Mouse (Mus musculus) spleen, postnatal 10 days (tissue): Measurements from ENCODE around the gene Kctd20.

Source experiments
- DNase-seq, 2 experiments: peaks; one replicate each; pipeline ENCODE4 v3.0.0; 2021 to 2022; ENCODE audit warnings: low spot score in 2 of 2

Gene Kctd20

GRCm38 (mm10) chr17:28932274-28932673 is 19.5 kb upstream of the Kctd20 start:
- DNase-seq, result no peak

- DNase-seq, result no peak
Observed at GRCm38 (mm10) chr17:28934120-28934916, 17.4 kb upstream of the Kctd20 start.

- peak; percentile 44 to 70 for DNase-seq
Observed at GRCm38 (mm10) chr17:28936133-28936532, 15.6 kb upstream of the Kctd20 start.

GRCm38 (mm10) chr17:28936622-28937345 is 15.0 kb upstream of the Kctd20 start:
- DNase-seq, result peak; percentile 88 to 93

GRCm38 (mm10) chr17:28940776-28941555 is 10.8 kb upstream of the Kctd20 start:
- DNase-seq, result no peak

- peak; percentile 48 to 77 for DNase-seq
Observed at GRCm38 (mm10) chr17:28942101-28942500, 9.6 kb upstream of the Kctd20 start.

GRCm38 (mm10) chr17:28943740-28944139 is 8.0 kb upstream of the Kctd20 start, which contains the start of gene Pxt1:
TSS of gene Pxt1 (minus strand) at chr17:28943840.
- DNase-seq, result no peak

GRCm38 (mm10) chr17:28944481-28944880 is 7.3 kb upstream of the Kctd20 start:
- DNase-seq, result no peak

- DNase-seq, result no peak
Observed at GRCm38 (mm10) chr17:28947011-28947939, 4.5 kb upstream of the Kctd20 start.

GRCm38 (mm10) chr17:28948661-28949060 is 3.1 kb upstream of the Kctd20 start:
- DNase-seq, result no peak

- DNase-seq, result no peak
Observed at GRCm38 (mm10) chr17:28950751-28951150, 999 bp upstream of the Kctd20 start.

- peak; percentile 38 to 46 for DNase-seq
Observed at GRCm38 (mm10) chr17:28953251-28953650, 1.5 kb downstream of the Kctd20 start.

- no peak for DNase-seq
Observed at GRCm38 (mm10) chr17:28954416-28954815, 2.7 kb downstream of the Kctd20 start.

GRCm38 (mm10) chr17:28960597-28960996 is 8.8 kb downstream of the Kctd20 start:
- no peak for DNase-seq

GRCm38 (mm10) chr17:28961596-28961995 is 9.8 kb downstream of the Kctd20 start:
- no peak for DNase-seq

- peak; percentile 29 to 46 for DNase-seq
Observed at GRCm38 (mm10) chr17:28967021-28967610, 15.4 kb downstream of the Kctd20 start.

GRCm38 (mm10) chr17:28970122-28970521 is 18.4 kb downstream of the Kctd20 start:
- DNase-seq, result no peak

GRCm38 (mm10) chr17:28979091-28979490 is 27.3 kb downstream of the Kctd20 start:
- DNase-seq, result no peak

- no peak for DNase-seq
Observed at GRCm38 (mm10) chr17:28981081-28981480, 29.3 kb downstream of the Kctd20 start.

GRCm38 (mm10) chr17:28982591-28982990 is 30.8 kb downstream of the Kctd20 start:
- no peak for DNase-seq
